Mouse (Mus musculus) hindbrain, embryonic 10.5 days (tissue): ENCODE results near the gene Stard5. TPM values are rescaled to one million over a fixed set of nuclear protein-coding genes. Genes with fewer than 3 reads are reported as not detected.
A peak's percentile ranks its signal among the peaks of the same experiment; 100 is the strongest.

ENCODE experiments used
- DNase-seq: peaks from one replicate; pipeline ENCODE4 v3.0.0-alpha.2; 2017; ENCODE audit warnings: low spot score
- H3K27ac ChIP-seq: fragments of 300-500 bp; sonication (generic); 2 replicates; pipeline ENCODE4 v1.5.1; 2016; ENCODE audit warnings: mild to moderate bottlenecking, moderate library complexity
- H3K27me3 ChIP-seq: fragments of 300-500 bp; sonication (generic); 2 replicates; pipeline ENCODE4 v1.6.1; 2016; ENCODE audit warnings: mild to moderate bottlenecking; ENCODE audit not compliant: poor library complexity, insufficient read depth, severe bottlenecking
- H3K36me3 ChIP-seq: fragments of 300-500 bp; sonication (generic); 2 replicates; pipeline ENCODE4 v1.6.1; 2016; ENCODE audit warnings: mild to moderate bottlenecking, moderate library complexity
- H3K4me1 ChIP-seq: fragments of 300-500 bp; sonication (generic); replicated peaks from 2 replicates; pipeline ENCODE4 v1.6.1; 2016; ENCODE audit warnings: mild to moderate bottlenecking
- H3K4me3 ChIP-seq: fragments of 300-500 bp; sonication (generic); 2 replicates; pipeline ENCODE4 v1.5.1; 2016; ENCODE audit warnings: mild to moderate bottlenecking, moderate library complexity
- H3K9me3 ChIP-seq: fragments of 300-500 bp; sonication (generic); 2 replicates; pipeline ENCODE4 v1.6.1; 2016; ENCODE audit warnings: mild to moderate bottlenecking, moderate library complexity
- WGBS: fragments of 180-500 bp; shearing (Covaris S2); methylation state at CpG from one replicate; pipeline ENCODE4 v1.1.7; 2016; 5-methylcytosine and 5-hydroxymethylcytosine counted together
- polyA plus RNA-seq: library from polyadenylated mRNA; unstranded; fragments of >200 nt; fragmentation: Nextera tagmentation; extraction: Ambion mirVana; gene quantifications from 2 replicates; pipeline ENCODE4 v1.2.1, GENCODE M21; 2016

Gene Stard5
- polyA plus RNA-seq, 1 experiment from 2014 or later, result 14.2 TPM

DNA sequence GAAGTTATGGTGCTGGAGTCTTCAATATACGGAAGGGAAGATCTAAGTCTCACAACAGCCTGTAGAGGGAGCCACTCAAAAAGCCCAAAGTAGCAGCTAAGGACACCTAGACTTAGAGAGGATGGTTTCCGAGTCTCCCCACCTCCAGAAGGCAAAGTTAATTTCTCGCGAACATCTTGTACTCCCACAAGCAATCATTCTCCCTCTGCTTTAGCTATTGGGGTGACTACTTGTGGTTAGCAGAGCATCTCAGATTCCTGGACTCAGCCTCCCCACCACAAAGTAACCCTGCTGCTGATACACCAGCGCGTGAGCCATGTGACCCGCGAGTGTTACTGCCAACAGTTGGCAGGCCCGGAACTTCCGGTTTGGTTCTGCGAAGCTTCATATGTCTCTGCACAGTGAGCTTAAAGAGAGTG is 28.5 kb downstream of the Stard5 start:
- Histone ChIP-seq H3K36me3 (no peaks in the 10 kb centered on the region), H3K4me3 (no peak overlapping the region), H3K9me3 (no peaks in the 10 kb centered on the region), H3K4me1 (no peaks in the 10 kb centered on the region), H3K27me3 (no peaks in the 10 kb centered on the region), H3K27ac (no peak overlapping the region)
- DNase-seq, result no peak
- WGBS, result 90% methylated on average over 11 of the region's 11 CpGs

DNA sequence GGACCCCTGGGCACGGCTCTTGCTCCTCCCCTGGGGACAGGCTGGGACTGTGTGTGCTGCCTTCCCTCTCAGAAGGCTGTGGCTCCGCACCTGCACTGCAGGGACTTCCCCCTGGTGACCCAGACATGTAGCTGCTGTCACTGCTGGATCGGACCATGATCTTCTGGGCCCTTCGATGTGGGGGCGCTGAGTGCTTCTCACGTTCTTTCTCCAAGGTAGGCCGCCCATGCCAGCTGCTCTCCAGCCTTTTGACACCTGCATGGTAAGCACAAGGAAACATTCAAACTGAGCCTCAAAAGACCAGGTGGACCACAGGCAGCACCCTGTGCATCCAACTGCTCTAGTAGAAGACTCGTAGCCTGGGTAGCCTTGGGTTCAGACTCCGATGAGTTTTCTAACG is 29.3 kb downstream of the Stard5 start:
- Histone ChIP-seq H3K4me3 (no peak overlapping the region), H3K27me3 (no peaks in the 10 kb centered on the region), H3K27ac (no peak overlapping the region), H3K4me1 (no peaks in the 10 kb centered on the region), H3K36me3 (no peaks in the 10 kb centered on the region), H3K9me3 (no peaks in the 10 kb centered on the region)
- 89% methylated on average over 10 of the region's 10 CpGs for WGBS
- no peak for DNase-seq

DNA sequence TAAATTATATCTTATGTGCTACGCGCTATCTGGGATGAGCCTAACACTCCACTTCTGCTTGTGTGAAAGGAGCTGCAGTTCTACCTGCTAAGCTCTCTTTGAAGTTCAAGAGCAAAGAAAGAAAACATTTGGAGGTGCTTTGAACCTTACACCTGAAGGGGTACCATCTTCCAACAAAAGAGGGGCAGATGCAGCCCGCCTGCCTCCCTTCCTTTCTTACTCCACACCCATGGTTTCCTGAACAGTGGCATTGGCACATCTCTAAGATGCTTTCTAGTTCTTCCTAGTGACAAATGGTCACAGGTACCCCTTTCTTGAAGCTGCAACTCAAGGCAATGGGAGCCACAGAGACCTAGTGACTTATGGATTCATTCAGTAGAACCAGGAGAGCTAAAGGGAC is 30.0 kb downstream of the Stard5 start:
- H3K27ac ChIP-seq, result no peak overlapping the region
- no peak overlapping the region for H3K4me3 ChIP-seq
- no peaks in the 10 kb centered on the region for H3K27me3 ChIP-seq
- no peak for DNase-seq
- 96% methylated on average over 3 of the region's 3 CpGs for WGBS
- no peaks in the 10 kb centered on the region for H3K9me3 ChIP-seq
- H3K4me1 ChIP-seq, result no peaks in the 10 kb centered on the region
- no peaks in the 10 kb centered on the region for H3K36me3 ChIP-seq

DNA sequence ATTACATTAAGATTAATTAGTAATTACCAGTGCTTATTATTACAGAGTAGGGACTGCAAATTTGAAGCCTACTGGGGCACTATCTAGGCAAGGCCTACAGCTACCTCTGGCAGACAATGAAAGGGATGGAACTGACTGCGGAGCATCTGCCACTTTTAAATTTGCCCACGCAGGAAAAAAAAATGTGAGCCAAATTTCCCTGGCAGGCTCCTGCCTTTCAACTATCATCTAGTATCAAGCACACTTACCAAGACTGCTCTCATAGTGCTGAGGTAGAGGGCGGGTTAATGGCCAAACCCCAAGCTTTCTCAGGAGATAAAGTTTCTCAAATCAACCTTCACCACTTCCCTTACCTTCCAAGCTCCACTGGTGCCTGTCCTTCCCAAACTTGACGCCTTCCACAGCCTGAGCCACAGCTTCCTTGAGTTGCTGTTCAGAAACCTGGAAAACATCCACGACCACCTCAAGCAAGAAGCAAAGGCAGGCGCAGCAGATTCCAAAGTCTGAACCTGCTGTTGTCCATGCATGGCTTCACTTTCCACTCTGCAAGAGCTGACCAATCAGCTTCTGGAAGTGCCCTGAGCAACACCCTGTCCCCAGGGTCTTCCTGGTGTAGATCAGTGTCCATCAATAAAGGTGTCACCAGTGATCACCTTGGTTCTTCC is 31.1 kb downstream of the Stard5 start:
- no peak for DNase-seq
- H3K9me3 ChIP-seq, result no peaks in the 10 kb centered on the region
- no peak overlapping the region for H3K4me3 ChIP-seq
- no peaks in the 10 kb centered on the region for H3K27me3 ChIP-seq
- 85% methylated on average over 6 of the region's 6 CpGs for WGBS
- H3K4me1 ChIP-seq, result no peaks in the 10 kb centered on the region
- H3K27ac ChIP-seq, result no peak overlapping the region
- H3K36me3 ChIP-seq, result no peaks in the 10 kb centered on the region

DNA sequence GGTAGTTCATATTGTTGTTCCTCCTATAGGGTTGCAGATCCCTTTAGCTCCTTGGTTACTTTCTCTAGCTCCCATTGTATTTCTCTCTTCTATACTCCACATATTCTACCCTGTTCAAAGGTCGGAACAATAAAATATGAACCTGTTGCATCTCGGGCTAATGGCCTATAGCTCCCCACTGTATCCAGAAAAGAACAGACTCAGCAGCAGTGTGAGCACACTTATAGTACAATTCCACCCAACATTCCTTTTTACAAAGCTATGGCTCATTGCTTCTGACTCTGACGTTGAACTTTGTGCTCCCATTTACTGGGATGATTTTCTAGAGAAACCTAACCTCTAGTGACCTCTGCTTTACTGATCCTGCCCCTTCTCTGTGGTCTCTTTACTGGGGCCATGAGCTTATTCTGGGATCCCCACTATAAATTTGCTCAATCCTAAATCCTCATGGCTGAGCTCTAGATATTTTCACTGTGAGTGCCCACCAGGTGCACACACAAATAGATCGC is 34.4 kb downstream of the Stard5 start:
- Histone ChIP-seq H3K4me3 (no peak overlapping the region), H3K27me3 (no peaks in the 10 kb centered on the region), H3K27ac (no peak overlapping the region), H3K4me1 (peaks cover 6% of the 10 kb centered on the region; the same call in 1 of the 2 replicates), H3K36me3 (no peaks in the 10 kb centered on the region), H3K9me3 (no peaks in the 10 kb centered on the region)
- WGBS, result 89% methylated on average over 4 of the region's 4 CpGs
- DNase-seq, result no peak

DNA sequence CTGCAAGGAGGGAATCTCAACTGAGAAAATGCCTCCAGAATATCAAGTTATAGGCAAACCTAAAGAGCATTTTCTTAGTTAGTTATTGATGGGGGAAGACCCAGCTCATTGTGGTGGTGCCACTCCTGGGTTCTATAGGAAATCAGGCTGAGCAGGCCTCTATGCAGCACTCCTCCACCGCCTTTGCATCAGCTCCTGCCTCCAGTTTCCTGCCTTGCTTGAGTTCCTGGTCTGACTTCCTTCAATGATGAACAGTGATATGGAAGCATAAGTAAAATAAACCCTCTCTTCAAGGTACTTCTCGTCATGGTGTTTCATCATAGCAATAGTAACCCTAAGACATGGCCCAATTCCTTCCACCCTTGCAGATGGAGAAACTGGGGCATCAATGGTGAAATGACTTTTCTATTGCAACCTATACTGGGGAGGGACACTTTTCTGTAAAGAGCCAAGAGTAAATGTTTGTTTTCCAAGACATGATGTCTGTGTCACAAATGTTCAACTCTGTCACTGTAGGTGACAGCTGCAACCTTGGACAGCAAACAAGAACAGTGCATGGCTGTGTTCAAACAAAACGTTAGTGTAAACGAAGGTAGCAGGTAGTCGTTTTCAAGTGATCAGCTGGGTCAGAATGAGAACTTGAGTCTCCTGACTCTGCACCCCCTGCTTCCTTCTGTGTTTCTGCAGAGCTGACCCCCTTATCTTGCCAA is 36.3 kb downstream of the Stard5 start:
- Histone ChIP-seq H3K36me3 (no peaks in the 10 kb centered on the region), H3K4me3 (no peak overlapping the region), H3K27ac (no peak overlapping the region), H3K9me3 (no peaks in the 10 kb centered on the region), H3K27me3 (no peaks in the 10 kb centered on the region), H3K4me1 (peaks cover 6% of the 10 kb centered on the region; the same call in 1 of the 2 replicates)
- WGBS, result 84% methylated on average over 5 of the region's 5 CpGs
- DNase-seq, result no peak

DNA sequence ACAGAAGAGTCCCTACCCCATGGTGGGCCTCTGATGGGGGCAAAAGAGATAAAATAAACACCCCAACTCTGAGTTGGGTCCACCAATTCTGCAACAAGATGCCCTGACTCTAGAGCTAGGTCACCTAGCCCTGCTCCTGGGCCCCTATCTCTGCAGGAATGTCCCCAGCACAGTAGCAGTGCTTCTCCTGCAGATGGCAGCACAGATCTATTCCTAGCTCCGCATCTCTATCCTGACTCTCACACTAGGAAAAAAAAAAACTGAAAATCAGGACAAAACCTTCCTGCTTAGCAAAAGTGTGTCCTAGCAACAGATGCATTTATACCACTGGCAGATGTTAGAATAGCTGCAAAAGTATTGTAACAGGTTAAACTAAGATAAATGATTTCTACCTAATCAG is 37.0 kb downstream of the Stard5 start:
- peak; percentile 40 for DNase-seq
- no peaks in the 10 kb centered on the region for H3K36me3 ChIP-seq
- no peaks in the 10 kb centered on the region for H3K27me3 ChIP-seq
- peaks cover 6% of the 10 kb centered on the region; the same call in 1 of the 2 replicates for H3K4me1 ChIP-seq
- no peak overlapping the region for H3K27ac ChIP-seq
- no peaks in the 10 kb centered on the region for H3K9me3 ChIP-seq
- H3K4me3 ChIP-seq, result no peak overlapping the region
- 20% methylated on average over 1 of the region's 1 CpGs for WGBS

DNA sequence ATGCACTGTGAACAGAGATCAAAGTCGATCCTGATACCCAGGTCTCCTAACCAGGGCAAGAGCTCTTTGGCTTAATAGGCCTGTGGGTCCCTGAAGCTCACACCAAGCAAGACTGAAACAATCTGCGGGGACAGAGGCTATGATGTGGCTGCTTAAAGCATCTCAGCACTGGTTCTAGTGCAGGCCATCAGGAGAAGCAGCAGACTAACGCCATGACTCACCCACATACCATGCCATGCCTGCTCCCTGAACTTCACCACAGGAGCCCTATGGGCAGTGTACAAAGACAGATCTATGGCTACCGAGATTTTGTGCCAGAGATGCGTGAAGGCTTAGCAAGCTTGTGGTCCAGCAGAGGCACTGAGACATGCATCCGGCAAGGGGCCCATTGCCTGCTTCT is 39.8 kb downstream of the Stard5 start:
- H3K36me3 ChIP-seq, result no peaks in the 10 kb centered on the region
- H3K4me3 ChIP-seq, result no peak overlapping the region
- peaks cover 6% of the 10 kb centered on the region; the same call in 1 of the 2 replicates for H3K4me1 ChIP-seq
- H3K27me3 ChIP-seq, result no peaks in the 10 kb centered on the region
- H3K27ac ChIP-seq, result no peak overlapping the region
- no peaks in the 10 kb centered on the region for H3K9me3 ChIP-seq
- DNase-seq, result no peak
- WGBS, result 89% methylated on average over 6 of the region's 6 CpGs

DNA sequence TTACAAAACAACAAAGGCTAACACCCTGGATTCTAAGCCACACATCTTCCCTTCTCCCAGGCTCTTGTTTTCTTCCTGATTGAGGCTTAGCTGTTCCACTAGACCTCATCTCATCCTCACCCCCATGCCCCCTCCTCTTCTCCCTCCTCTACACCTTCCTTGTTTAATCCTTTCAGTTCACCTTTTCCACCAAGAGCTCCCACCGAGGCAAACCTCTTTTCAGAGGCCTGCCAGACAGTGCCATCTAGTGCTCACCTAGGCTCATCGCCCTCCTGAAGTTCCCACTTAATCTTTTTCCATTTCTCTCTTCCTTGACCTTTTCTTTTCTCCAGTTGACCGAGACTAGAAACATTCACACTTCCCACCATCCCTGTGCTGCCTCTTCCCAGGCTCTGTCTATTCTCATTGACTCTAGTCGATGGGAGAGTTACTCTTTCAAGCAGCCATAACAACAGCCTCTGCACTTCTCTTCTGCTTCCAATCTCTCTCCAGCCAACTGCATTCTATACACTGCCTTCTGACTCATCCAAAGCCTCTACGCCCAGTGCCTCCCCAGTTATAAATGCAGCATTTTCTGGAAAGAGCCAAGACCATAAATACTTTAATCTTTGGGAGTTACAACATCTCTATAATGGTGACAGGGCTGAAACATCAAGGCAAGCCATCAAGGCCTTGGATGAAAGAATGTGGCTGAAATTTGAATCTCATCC is 43.9 kb downstream of the Stard5 start:
- Histone ChIP-seq H3K4me3 (no peak overlapping the region), H3K36me3 (no peaks in the 10 kb centered on the region), H3K4me1 (no peaks in the 10 kb centered on the region), H3K9me3 (no peaks in the 10 kb centered on the region), H3K27me3 (no peaks in the 10 kb centered on the region), H3K27ac (no peak overlapping the region)
- DNase-seq, result peak; percentile 16
- WGBS, result 37% methylated on average over 5 of the region's 5 CpGs

DNA sequence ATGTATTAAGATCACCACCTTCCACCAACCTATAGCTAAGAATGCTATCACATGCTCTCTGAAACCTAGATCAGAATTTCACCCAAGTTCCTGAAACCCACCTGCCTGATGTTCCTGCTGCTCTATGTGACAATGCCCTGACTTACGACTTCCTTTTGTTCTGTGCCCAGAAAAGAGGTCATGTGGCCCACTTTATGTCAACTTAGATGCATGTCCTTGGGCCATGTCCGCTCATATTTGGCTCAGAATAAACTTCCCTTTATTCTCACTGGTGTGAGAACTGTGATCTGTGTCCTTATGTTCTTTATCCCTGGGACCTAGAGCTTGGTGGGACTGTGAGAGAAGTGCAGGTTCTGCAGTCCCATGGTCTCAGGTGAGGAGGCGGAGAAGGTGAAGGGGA is 45.5 kb downstream of the Stard5 start:
- 86% methylated on average over 3 of the region's 3 CpGs for WGBS
- H3K4me3 ChIP-seq, result no peak overlapping the region
- DNase-seq, result no peak
- no peaks in the 10 kb centered on the region for H3K36me3 ChIP-seq
- H3K27ac ChIP-seq, result no peak overlapping the region
- no peaks in the 10 kb centered on the region for H3K9me3 ChIP-seq
- H3K27me3 ChIP-seq, result no peaks in the 10 kb centered on the region
- no peaks in the 10 kb centered on the region for H3K4me1 ChIP-seq

DNA sequence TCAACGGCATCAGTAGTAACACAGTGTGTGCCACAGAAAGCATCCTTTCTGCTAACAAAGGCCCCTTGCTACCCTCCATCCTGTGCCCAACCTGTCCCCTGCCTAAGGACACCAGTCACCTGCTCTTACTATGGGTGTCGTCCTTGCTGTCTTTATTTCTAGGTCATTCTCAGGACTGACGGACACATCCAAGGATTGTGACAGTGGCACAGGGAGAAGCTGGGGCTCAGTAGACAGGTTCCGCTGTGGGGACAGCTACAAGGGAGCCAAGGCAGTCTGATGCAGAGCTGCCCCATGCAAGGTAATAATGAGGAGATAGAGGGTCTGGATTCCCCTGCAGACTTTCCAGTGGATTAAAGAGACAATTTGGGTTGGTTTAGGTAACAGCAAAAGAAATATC is 46.7 kb downstream of the Stard5 start:
- 0 out of 2 replicates have a peak, but pooled peaks cover 4% of the 10 kb centered on the region for H3K4me1 ChIP-seq
- no peak for DNase-seq
- H3K4me3 ChIP-seq, result no peak overlapping the region
- no peaks in the 10 kb centered on the region for H3K9me3 ChIP-seq
- H3K27me3 ChIP-seq, result no peaks in the 10 kb centered on the region
- no peaks in the 10 kb centered on the region for H3K36me3 ChIP-seq
- no peak overlapping the region for H3K27ac ChIP-seq
- 86% methylated on average over 4 of the region's 4 CpGs for WGBS

DNA sequence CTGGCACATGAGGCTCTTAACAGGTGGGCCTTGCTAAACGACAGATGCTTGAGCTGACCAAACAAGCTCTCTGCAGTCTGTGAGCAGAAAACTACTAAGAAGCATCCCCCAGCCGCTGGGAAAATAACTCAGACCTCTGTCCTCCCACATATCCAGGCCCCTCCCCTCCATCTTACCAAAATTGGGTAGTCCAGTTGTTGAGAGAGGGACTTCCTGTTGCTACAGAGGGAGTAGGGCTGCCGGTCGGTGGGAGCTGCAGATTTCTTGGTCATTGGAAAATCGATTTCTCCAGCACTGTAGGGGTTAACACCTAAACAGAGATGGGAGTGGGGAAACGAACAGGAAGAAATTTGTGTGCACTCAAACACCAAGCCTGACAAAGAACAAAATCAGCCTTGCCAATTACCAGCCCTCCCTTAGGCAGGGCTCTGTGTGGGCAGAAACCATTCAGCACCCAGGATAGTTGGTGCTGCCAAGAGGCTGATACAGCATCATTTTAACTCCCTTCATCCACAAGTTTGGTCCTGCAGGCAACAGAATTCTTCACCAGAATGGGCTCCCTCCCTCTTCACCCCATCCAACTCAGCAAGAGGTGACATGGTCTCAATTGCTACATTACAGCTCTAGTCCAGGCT is 51.0 kb downstream of the Stard5 start:
- Histone ChIP-seq H3K27ac (no peak overlapping the region), H3K4me1 (0 out of 2 replicates have a peak, but pooled peaks cover 4% of the 10 kb centered on the region), H3K4me3 (no peak overlapping the region), H3K27me3 (no peaks in the 10 kb centered on the region), H3K36me3 (no peaks in the 10 kb centered on the region), H3K9me3 (no peaks in the 10 kb centered on the region)
- 51% methylated on average over 6 of the region's 6 CpGs for WGBS
- no peak for DNase-seq
